Mouse (Mus musculus) lung, adult 2 months (tissue): ENCODE measurements around the gene Gm853.

ENCODE experiments used
- CTCF ChIP-seq: fragments of 200-500 bp; IDR thresholded peaks from 2 replicates; pipeline ENCODE4 v1.5.1; 2011; ENCODE audit warnings: mild to moderate bottlenecking, low read length, control low read depth; ENCODE audit not compliant: insufficient read depth
- POLR2A ChIP-seq: fragments of 200-500 bp; IDR thresholded peaks from 2 replicates; pipeline ENCODE4 v1.6.1; 2011; ENCODE audit warnings: low read depth, mild to moderate bottlenecking, control low read depth, low read length, borderline replicate concordance; ENCODE audit errors: extremely low read depth

DNA sequence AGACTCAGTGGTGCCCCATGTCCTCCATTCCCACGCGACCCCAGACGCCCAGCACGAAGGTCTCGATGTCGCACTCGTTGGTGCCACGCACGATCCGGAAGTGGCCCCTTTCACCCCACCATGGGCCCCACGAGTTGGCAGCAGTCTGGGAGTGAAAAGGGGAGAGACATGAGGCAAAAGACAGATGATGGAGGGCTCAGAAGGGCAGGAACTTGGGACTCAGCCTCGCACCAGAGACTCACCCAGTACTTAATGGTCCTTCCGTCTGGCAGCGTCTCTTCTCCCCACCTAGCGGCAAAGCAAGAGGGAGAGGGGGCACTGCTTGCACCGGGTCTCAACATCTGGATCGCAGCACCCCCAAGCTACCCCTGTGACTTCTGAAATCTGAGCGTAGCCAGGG, 56.1 kb downstream of the Gm853 start:
- TF ChIP-seq POLR2A (no peak), CTCF (no peak)
